Mouse (Mus musculus): ENCODE data around the gene Rgs6. TPM values are rescaled to one million over a fixed set of nuclear protein-coding genes. Genes with fewer than 3 reads are reported as not detected.

Rgs6 gene
- polyA plus RNA-seq, 1 experiment from 2014 or later, result 1.4 TPM

DNA sequence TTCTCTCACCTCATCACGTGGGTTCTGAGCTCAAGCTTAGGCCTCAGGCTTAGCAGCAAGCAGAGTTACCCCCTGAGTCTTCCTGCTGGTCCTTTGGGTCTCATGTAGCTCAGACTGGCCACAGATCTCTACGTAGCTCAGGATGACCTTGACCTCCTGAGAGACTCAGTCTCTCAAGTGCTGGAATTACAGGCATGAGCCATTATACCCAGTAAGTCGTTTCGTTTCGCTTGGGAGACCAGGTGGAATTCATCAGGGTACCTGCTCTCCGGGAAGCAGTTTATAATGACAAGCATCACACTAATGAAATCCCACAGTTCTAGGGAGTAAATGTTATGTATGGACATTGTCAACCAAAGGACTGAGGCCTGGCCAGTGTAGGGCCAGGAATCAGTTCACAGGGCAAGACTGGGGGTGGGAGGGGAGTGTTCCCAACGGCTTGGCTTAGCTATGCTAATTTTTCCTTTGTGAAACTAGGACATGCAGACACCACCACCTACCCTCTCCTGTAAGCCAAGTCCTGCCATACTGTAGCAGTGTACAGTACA is 670 bp upstream of the Rgs6 start:
- Histone ChIP-seq H3K27ac (ENCODE audit: low read length) (no peak overlapping the region), H3K4me2 (replicated peaks; ENCODE audit: low read depth, low read length) (no peak overlapping the region), H3K4me1 (ENCODE audit: control insufficient read depth, insufficient read depth, low read length) (no peaks in the 10 kb centered on the region), H3K4me3 (ENCODE audit: low read depth, low read length) (no peak overlapping the region), H3K9me3 (ENCODE audit: control insufficient read depth, low read depth, low read length) (no peaks in the 10 kb centered on the region), H3K9ac (replicated peaks; ENCODE audit: low read depth, low read length) (no peak overlapping the region), H3K27me3 (ENCODE audit: control insufficient read depth, insufficient read depth, low read length) (no peaks in the 10 kb centered on the region), H3K36me3 (ENCODE audit: control insufficient read depth, insufficient read depth, low read length) (no peaks in the 10 kb centered on the region)
- WGBS, result 44% methylated on average over 7 of the region's 7 CpGs
- no peak for ATAC-seq (ENCODE audit: insufficient number of reproducible peaks, insufficient read depth, low FRiP score, low read depth)

GRCm38 (mm10) chr12:82588846-82589630 is 946 bp downstream of the Rgs6 start:
- H3K27ac ChIP-seq (ENCODE audit: low read length), result no peak overlapping the region
- no peak overlapping the region for H3K4me2 ChIP-seq (replicated peaks; ENCODE audit: low read depth, low read length)
- no peaks in the 10 kb centered on the region for H3K36me3 ChIP-seq (ENCODE audit: control insufficient read depth, insufficient read depth, low read length)
- H3K9ac ChIP-seq (replicated peaks; ENCODE audit: low read depth, low read length), result no peak overlapping the region
- no peaks in the 10 kb centered on the region for H3K4me1 ChIP-seq (ENCODE audit: control insufficient read depth, insufficient read depth, low read length)
- H3K27me3 ChIP-seq (ENCODE audit: control insufficient read depth, insufficient read depth, low read length), result no peaks in the 10 kb centered on the region
- no peak for ATAC-seq (ENCODE audit: insufficient number of reproducible peaks, insufficient read depth, low FRiP score, low read depth)
- no peaks in the 10 kb centered on the region for H3K9me3 ChIP-seq (ENCODE audit: control insufficient read depth, low read depth, low read length)
- no peak overlapping the region for H3K4me3 ChIP-seq (ENCODE audit: low read depth, low read length)
- 31% methylated on average over 19 of the region's 19 CpGs for WGBS

DNA sequence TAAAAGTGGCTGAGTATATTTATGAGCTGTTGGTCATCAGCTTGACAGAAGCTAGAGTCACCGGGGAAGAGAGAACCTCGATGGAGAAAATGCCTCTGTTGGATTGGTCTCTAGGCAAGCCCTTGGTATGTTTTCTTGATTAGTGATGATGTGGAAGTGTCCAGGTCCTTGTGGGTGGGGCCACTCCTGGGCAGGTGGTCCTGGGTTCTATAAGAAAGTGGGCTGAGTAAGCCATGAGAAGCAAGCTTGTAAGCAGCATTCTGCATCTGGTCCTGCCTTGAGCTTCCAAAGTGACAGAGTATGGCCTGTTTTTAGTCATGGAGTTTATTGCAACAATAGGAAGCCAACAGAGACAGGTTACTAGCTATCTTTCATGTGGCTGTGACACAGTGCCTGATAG is 10.9 kb downstream of the Rgs6 start:
- no peak overlapping the region for H3K9ac ChIP-seq (replicated peaks; ENCODE audit: low read depth, low read length)
- no peaks in the 10 kb centered on the region for H3K9me3 ChIP-seq (ENCODE audit: control insufficient read depth, low read depth, low read length)
- H3K27ac ChIP-seq (ENCODE audit: low read length), result no peak overlapping the region
- H3K36me3 ChIP-seq (ENCODE audit: control insufficient read depth, insufficient read depth, low read length), result no peaks in the 10 kb centered on the region
- no peak overlapping the region for H3K4me2 ChIP-seq (replicated peaks; ENCODE audit: low read depth, low read length)
- H3K4me3 ChIP-seq (ENCODE audit: low read depth, low read length), result no peak overlapping the region
- ATAC-seq (ENCODE audit: insufficient number of reproducible peaks, insufficient read depth, low FRiP score, low read depth), result no peak
- H3K27me3 ChIP-seq (ENCODE audit: control insufficient read depth, insufficient read depth, low read length), result no peaks in the 10 kb centered on the region
- H3K4me1 ChIP-seq (ENCODE audit: control insufficient read depth, insufficient read depth, low read length), result no peaks in the 10 kb centered on the region
- 90% methylated on average over 2 of the region's 2 CpGs for WGBS

DNA sequence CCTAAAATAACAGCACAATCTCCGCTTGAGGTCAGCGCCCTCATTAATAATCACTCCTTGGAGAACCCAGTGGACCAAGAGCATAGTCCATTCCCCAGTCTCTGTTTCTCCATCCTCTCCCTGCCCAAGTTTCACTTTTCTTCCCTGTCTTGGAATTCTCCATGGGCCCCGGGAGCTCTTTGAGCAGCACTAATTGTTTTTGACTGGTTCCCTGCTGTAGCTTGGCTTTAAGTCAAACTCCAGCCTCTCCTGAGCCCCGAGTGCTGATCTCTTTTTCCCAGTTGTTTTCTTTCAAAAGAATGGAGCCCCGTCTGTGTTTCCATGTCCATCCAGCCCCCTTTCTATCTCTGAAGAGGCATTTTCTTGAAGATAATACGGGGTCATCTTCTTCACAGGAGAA is 12.3 kb downstream of the Rgs6 start:
- WGBS, result 69% methylated on average over 6 of the region's 6 CpGs
- Histone ChIP-seq H3K9ac (replicated peaks; ENCODE audit: low read depth, low read length) (no peak overlapping the region), H3K4me1 (ENCODE audit: control insufficient read depth, insufficient read depth, low read length) (no peaks in the 10 kb centered on the region), H3K9me3 (ENCODE audit: control insufficient read depth, low read depth, low read length) (no peaks in the 10 kb centered on the region), H3K27me3 (ENCODE audit: control insufficient read depth, insufficient read depth, low read length) (no peaks in the 10 kb centered on the region), H3K4me3 (ENCODE audit: low read depth, low read length) (no peak overlapping the region), H3K4me2 (replicated peaks; ENCODE audit: low read depth, low read length) (no peak overlapping the region), H3K36me3 (ENCODE audit: control insufficient read depth, insufficient read depth, low read length) (no peaks in the 10 kb centered on the region), H3K27ac (ENCODE audit: low read length) (no peak overlapping the region)
- no peak for ATAC-seq (ENCODE audit: insufficient number of reproducible peaks, insufficient read depth, low FRiP score, low read depth)

GRCm38 (mm10) chr12:82602823-82603222 is 14.7 kb downstream of the Rgs6 start:
- Histone ChIP-seq H3K27me3 (ENCODE audit: control insufficient read depth, insufficient read depth, low read length) (no peaks in the 10 kb centered on the region), H3K9ac (replicated peaks; ENCODE audit: low read depth, low read length) (no peak overlapping the region), H3K36me3 (ENCODE audit: control insufficient read depth, insufficient read depth, low read length) (no peaks in the 10 kb centered on the region), H3K4me3 (ENCODE audit: low read depth, low read length) (no peak overlapping the region), H3K9me3 (ENCODE audit: control insufficient read depth, low read depth, low read length) (no peaks in the 10 kb centered on the region), H3K27ac (ENCODE audit: low read length) (no peak overlapping the region), H3K4me2 (replicated peaks; ENCODE audit: low read depth, low read length) (no peak overlapping the region), H3K4me1 (ENCODE audit: control insufficient read depth, insufficient read depth, low read length) (no peaks in the 10 kb centered on the region)
- WGBS, result 74% methylated on average over 4 of the region's 4 CpGs
- no peak for ATAC-seq (ENCODE audit: insufficient number of reproducible peaks, insufficient read depth, low FRiP score, low read depth)

- ATAC-seq (ENCODE audit: insufficient number of reproducible peaks, insufficient read depth, low FRiP score, low read depth), result no peak
- H3K4me3 ChIP-seq (ENCODE audit: low read depth, low read length), result no peak overlapping the region
- H3K4me2 ChIP-seq (replicated peaks; ENCODE audit: low read depth, low read length), result no peak overlapping the region
- no peaks in the 10 kb centered on the region for H3K4me1 ChIP-seq (ENCODE audit: control insufficient read depth, insufficient read depth, low read length)
- H3K27ac ChIP-seq (ENCODE audit: low read length), result no peak overlapping the region
- 78% methylated on average over 1 of the region's 1 CpGs for WGBS
- no peak overlapping the region for H3K9ac ChIP-seq (replicated peaks; ENCODE audit: low read depth, low read length)
- no peaks in the 10 kb centered on the region for H3K9me3 ChIP-seq (ENCODE audit: control insufficient read depth, low read depth, low read length)
- H3K36me3 ChIP-seq (ENCODE audit: control insufficient read depth, insufficient read depth, low read length), result no peaks in the 10 kb centered on the region
- H3K27me3 ChIP-seq (ENCODE audit: control insufficient read depth, insufficient read depth, low read length), result no peaks in the 10 kb centered on the region
Measured at GRCm38 (mm10) chr12:82603308-82603707, 15.2 kb downstream of the Rgs6 start.

GRCm38 (mm10) chr12:82603979-82604378 is 15.9 kb downstream of the Rgs6 start:
- ATAC-seq (ENCODE audit: insufficient number of reproducible peaks, insufficient read depth, low FRiP score, low read depth), result no peak
- Histone ChIP-seq H3K27me3 (ENCODE audit: control insufficient read depth, insufficient read depth, low read length) (no peaks in the 10 kb centered on the region), H3K4me1 (ENCODE audit: control insufficient read depth, insufficient read depth, low read length) (no peaks in the 10 kb centered on the region), H3K4me3 (ENCODE audit: low read depth, low read length) (no peak overlapping the region), H3K36me3 (ENCODE audit: control insufficient read depth, insufficient read depth, low read length) (no peaks in the 10 kb centered on the region), H3K9ac (replicated peaks; ENCODE audit: low read depth, low read length) (no peak overlapping the region), H3K9me3 (ENCODE audit: control insufficient read depth, low read depth, low read length) (no peaks in the 10 kb centered on the region), H3K27ac (ENCODE audit: low read length) (no peak overlapping the region), H3K4me2 (replicated peaks; ENCODE audit: low read depth, low read length) (no peak overlapping the region)
- WGBS, result 49% methylated on average over 4 of the region's 4 CpGs

- Histone ChIP-seq H3K4me1 (ENCODE audit: control insufficient read depth, insufficient read depth, low read length) (no peaks in the 10 kb centered on the region), H3K4me3 (ENCODE audit: low read depth, low read length) (no peak overlapping the region), H3K4me2 (replicated peaks; ENCODE audit: low read depth, low read length) (no peak overlapping the region), H3K9ac (replicated peaks; ENCODE audit: low read depth, low read length) (no peak overlapping the region), H3K36me3 (ENCODE audit: control insufficient read depth, insufficient read depth, low read length) (no peaks in the 10 kb centered on the region), H3K9me3 (ENCODE audit: control insufficient read depth, low read depth, low read length) (no peaks in the 10 kb centered on the region), H3K27ac (ENCODE audit: low read length) (0 out of 2 replicates have a peak overlapping the region, but pooled peaks have one; percentile 7), H3K27me3 (ENCODE audit: control insufficient read depth, insufficient read depth, low read length) (0 out of 2 replicates have a peak, but pooled peaks cover 4% of the 10 kb centered on the region)
- no peak for ATAC-seq (ENCODE audit: insufficient number of reproducible peaks, insufficient read depth, low FRiP score, low read depth)
- 68% methylated on average over 13 of the region's 13 CpGs for WGBS
Measured at GRCm38 (mm10) chr12:82612769-82613660, 24.9 kb downstream of the Rgs6 start.
